Mouse (Mus musculus) neural tube, embryonic 11.5 days (tissue): ENCODE data around the gene Nrm. TPM values are rescaled to one million over a fixed set of nuclear protein-coding genes. Genes with fewer than 3 reads are reported as not detected.
A peak's percentile ranks its signal among the peaks of the same experiment; 100 is the strongest.

Source experiments
- ATAC-seq: fragments of 200-750 bp; cut with Nextera tagmentation; 2 replicates; pipeline ENCODE4 v1.8.0; 2017; ENCODE audit warnings: moderate number of reproducible peaks, mild to moderate bottlenecking, moderate TSS enrichment, moderate library complexity; ENCODE audit not compliant: insufficient read depth, low FRiP score, low TSS enrichment
- DNase-seq: peaks from one replicate; pipeline ENCODE4 v3.0.0-alpha.2; 2015; ENCODE audit warnings: low spot score
- H3K27ac ChIP-seq: fragments of 300-500 bp; sonication (generic); 2 replicates; pipeline ENCODE4 v1.5.1; 2014; ENCODE audit warnings: low read depth, mild to moderate bottlenecking, low read length
- H3K27me3 ChIP-seq: fragments of 300-500 bp; sonication (generic); 2 replicates; pipeline ENCODE4 v1.6.1; 2014; ENCODE audit warnings: mild to moderate bottlenecking, low read length, mixed read lengths; ENCODE audit not compliant: control insufficient read depth, insufficient read depth
- H3K36me3 ChIP-seq: fragments of 300-500 bp; sonication (generic); 2 replicates; pipeline ENCODE4 v1.6.1; 2014; ENCODE audit warnings: mild to moderate bottlenecking, low read length, moderate library complexity, mixed read lengths; ENCODE audit not compliant: control insufficient read depth, insufficient read depth
- H3K4me1 ChIP-seq: fragments of 300-500 bp; sonication (generic); 2 replicates; pipeline ENCODE4 v1.6.1; 2014; ENCODE audit warnings: low read length, mixed read lengths; ENCODE audit not compliant: control insufficient read depth, insufficient read depth
- H3K4me2 ChIP-seq: fragments of 300-500 bp; sonication (generic); 2 replicates; pipeline ENCODE4 v1.6.1; 2014; ENCODE audit warnings: low read depth, mild to moderate bottlenecking, moderate library complexity
- H3K4me3 ChIP-seq: fragments of 300-500 bp; sonication (generic); 2 replicates; pipeline ENCODE4 v1.5.1; 2014; ENCODE audit warnings: low read depth, low read length
- H3K9ac ChIP-seq: fragments of 300-500 bp; sonication (generic); 2 replicates; pipeline ENCODE4 v1.6.1; 2014; ENCODE audit warnings: mild to moderate bottlenecking, low read length
- H3K9me3 ChIP-seq: fragments of 300-500 bp; sonication (generic); 2 replicates; pipeline ENCODE4 v1.6.1; 2016; ENCODE audit warnings: low read length; ENCODE audit not compliant: control insufficient read depth
- WGBS: fragments of 180-500 bp; shearing (Covaris S2); extraction: QIAGEN DNeasy Blood & Tissue Kit; methylation state at CpG from one replicate; pipeline ENCODE4 v1.1.7; 2014; 5-methylcytosine and 5-hydroxymethylcytosine counted together
- polyA plus RNA-seq: library from polyadenylated mRNA; unstranded; fragments of >200 nt; fragmentation: Nextera tagmentation; extraction: Ambion mirVana; gene quantifications from 2 replicates; pipeline ENCODE4 v1.2.1, GENCODE M21; 2014

The Nrm gene
- polyA plus RNA-seq, 1 experiment from 2014 or later: 50.3 TPM

- no peak overlapping the region for H3K4me3 ChIP-seq
- H3K4me2 ChIP-seq: no peak overlapping the region
- DNase-seq (no peak), ATAC-seq (no peak)
- peaks cover 3% of the 10 kb centered on the region for H3K4me1 ChIP-seq
- no peak overlapping the region for H3K9ac ChIP-seq
- H3K27ac ChIP-seq: no peak overlapping the region
- no peaks in the 10 kb centered on the region for H3K9me3 ChIP-seq
- H3K27me3 ChIP-seq: no peaks in the 10 kb centered on the region
- H3K36me3 ChIP-seq: peaks cover 22% of the 10 kb centered on the region
- WGBS: 97% methylated on average over 9 of the region's 9 CpGs
Measured at GRCm38 (mm10) chr17:35903343-35903991, 42.3 kb downstream of the Nrm start.

GRCm38 (mm10) chr17:35903992-35904355 lies 42.9 kb downstream of the Nrm start:
- DNase-seq (no peak), ATAC-seq (no peak)
- no peak overlapping the region for H3K4me2 ChIP-seq
- H3K9me3 ChIP-seq: no peaks in the 10 kb centered on the region
- H3K4me3 ChIP-seq: no peak overlapping the region
- H3K36me3 ChIP-seq: peaks cover 22% of the 10 kb centered on the region
- no peaks in the 10 kb centered on the region for H3K27me3 ChIP-seq
- H3K27ac ChIP-seq: no peak overlapping the region
- H3K4me1 ChIP-seq: peaks cover 8% of the 10 kb centered on the region
- no peak overlapping the region for H3K9ac ChIP-seq
- WGBS: 86% methylated on average over 4 of the region's 4 CpGs

DNA sequence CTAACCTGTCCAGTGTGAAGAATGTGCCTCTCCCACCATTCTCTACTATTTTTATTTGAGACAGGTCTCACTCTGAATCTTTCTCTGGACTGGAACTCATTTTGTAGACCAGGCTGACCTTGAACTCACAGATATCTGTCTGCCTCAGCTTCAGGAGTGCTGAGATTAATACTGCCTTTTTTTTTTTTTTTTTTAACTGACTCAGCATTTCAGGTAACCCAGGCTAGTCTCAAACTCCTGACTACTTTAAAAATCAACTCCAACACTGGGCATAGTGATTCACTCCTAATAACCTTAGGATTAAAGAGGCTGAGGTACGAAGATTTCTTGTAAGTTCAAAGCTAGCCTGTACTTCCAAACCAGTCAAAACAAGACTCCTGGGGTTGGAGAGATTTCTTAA lies 44.5 kb downstream of the Nrm start:
- H3K9me3 ChIP-seq: no peaks in the 10 kb centered on the region
- H3K4me3 ChIP-seq: no peak overlapping the region
- H3K9ac ChIP-seq: no peak overlapping the region
- H3K27ac ChIP-seq: no peak overlapping the region
- ATAC-seq (no peak), DNase-seq (no peak)
- peaks cover 22% of the 10 kb centered on the region for H3K36me3 ChIP-seq
- no peaks in the 10 kb centered on the region for H3K27me3 ChIP-seq
- WGBS: 92% methylated on average over 1 of the region's 1 CpGs
- no peak overlapping the region for H3K4me2 ChIP-seq
- peaks cover 8% of the 10 kb centered on the region for H3K4me1 ChIP-seq

DNA sequence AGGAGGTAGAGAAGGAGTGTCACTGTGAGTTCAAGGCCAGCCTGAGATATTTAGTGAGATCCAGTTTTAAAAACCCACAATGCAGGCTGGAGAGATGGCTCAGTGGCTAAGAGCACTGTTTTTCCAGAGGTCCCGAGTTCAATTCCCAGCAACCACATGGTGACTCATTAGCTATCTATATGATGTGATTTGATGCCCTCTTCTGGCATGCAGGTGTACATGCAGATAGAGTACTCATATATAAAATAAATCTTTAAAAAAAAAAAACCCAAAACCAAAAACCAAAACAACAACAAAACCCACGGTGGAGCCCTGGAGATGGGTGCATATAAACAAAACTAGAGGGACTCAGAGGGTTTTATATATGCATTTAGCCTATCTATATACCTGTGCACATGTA lies 46.5 kb downstream of the Nrm start:
- Histone ChIP-seq H3K4me2 (no peak overlapping the region), H3K4me1 (peaks cover 8% of the 10 kb centered on the region), H3K4me3 (no peak overlapping the region), H3K36me3 (peaks cover 15% of the 10 kb centered on the region), H3K9ac (no peak overlapping the region), H3K27ac (no peak overlapping the region), H3K27me3 (no peaks in the 10 kb centered on the region), H3K9me3 (no peaks in the 10 kb centered on the region)
- 78% methylated on average over 2 of the region's 2 CpGs for WGBS
- DNase-seq (no peak), ATAC-seq (no peak)

GRCm38 (mm10) chr17:35909186-35909918 lies 48.2 kb downstream of the Nrm start:
- Histone ChIP-seq H3K27me3 (no peaks in the 10 kb centered on the region), H3K36me3 (peaks cover 9% of the 10 kb centered on the region)
- WGBS: 22% methylated on average over 20 of the region's 20 CpGs

GRCm38 (mm10) chr17:35909919-35910369 lies 48.8 kb downstream of the Nrm start, which contains the start of gene Atat1:
Gene Atat1, minus strand, starts transcription at chr17:35910075.
- H3K4me3 ChIP-seq: peak within 1 kb of the TSS; percentile 56
- H3K4me2 ChIP-seq: peak within 1 kb of the TSS; percentile 91
- ATAC-seq (peak; percentile 92), DNase-seq (peak; percentile 95)
- H3K9ac ChIP-seq: peak within 1 kb of the TSS; percentile 65
- no peaks in the 10 kb centered on the region for H3K9me3 ChIP-seq
- H3K4me1 ChIP-seq: peaks cover 8% of the 10 kb centered on the region
- no peaks in the 10 kb centered on the region for H3K27me3 ChIP-seq
- WGBS: 3% methylated on average over 25 of the region's 25 CpGs
- peak within 1 kb of the TSS; percentile 67 for H3K27ac ChIP-seq
- peaks cover 8% of the 10 kb centered on the region for H3K36me3 ChIP-seq

More at GRCm38 (mm10) chr17:35909186-35909918, 48.2 kb downstream of the Nrm start:
- H3K9me3 ChIP-seq: no peaks in the 10 kb centered on the region
- H3K4me2 ChIP-seq: peak overlapping the region; percentile 91
- H3K9ac ChIP-seq: peak overlapping the region; percentile 65
- peaks cover 8% of the 10 kb centered on the region for H3K4me1 ChIP-seq
- H3K27ac ChIP-seq: peak overlapping the region; percentile 67
- ATAC-seq (peak; percentile 25), DNase-seq (no peak)
- peak overlapping the region; percentile 56 for H3K4me3 ChIP-seq

- Histone ChIP-seq H3K27me3 (no peaks in the 10 kb centered on the region), H3K9ac (no peak overlapping the region), H3K4me3 (no peak overlapping the region; the same call in 1 of the 2 replicates), H3K4me1 (peaks cover 7% of the 10 kb centered on the region), H3K36me3 (no peaks in the 10 kb centered on the region; the same call in 1 of the 2 replicates), H3K9me3 (no peaks in the 10 kb centered on the region), H3K4me2 (peak overlapping the region; percentile 92), H3K27ac (no peak overlapping the region)
- no peak for DNase-seq
- no peak for ATAC-seq
- 86% methylated on average over 6 of the region's 6 CpGs for WGBS
Measured at GRCm38 (mm10) chr17:35914975-35915374, 53.9 kb downstream of the Nrm start.
